Mouse (Mus musculus) lung, embryonic 14.5 days (tissue): ENCODE results near the gene Cdk13. TPM values are rescaled to one million over a fixed set of nuclear protein-coding genes. Genes with fewer than 3 reads are reported as not detected.

Experiments
- ATAC-seq: fragments of 200-750 bp; cut with Nextera tagmentation; 2 replicates; pipeline ENCODE4 v1.8.0; 2017; ENCODE audit warnings: mild to moderate bottlenecking, moderate TSS enrichment, moderate library complexity; ENCODE audit not compliant: insufficient read depth
- DNase-seq: peaks from one replicate; pipeline ENCODE4 v3.0.0-alpha.2; 2015
- H3K27ac ChIP-seq: fragments of 300-500 bp; sonication (generic); 2 replicates; pipeline ENCODE4 v1.5.1; 2014; ENCODE audit warnings: low read depth, mild to moderate bottlenecking, moderate library complexity
- H3K27me3 ChIP-seq: fragments of 300-500 bp; sonication (generic); 2 replicates; pipeline ENCODE4 v1.6.1; 2014; ENCODE audit warnings: low read length, control low read depth; ENCODE audit not compliant: insufficient read depth
- H3K36me3 ChIP-seq: fragments of 300-500 bp; sonication (generic); 2 replicates; pipeline ENCODE4 v1.6.1; 2014; ENCODE audit warnings: control low read depth; ENCODE audit not compliant: insufficient read depth
- H3K4me1 ChIP-seq: fragments of 300-500 bp; sonication (generic); 2 replicates; pipeline ENCODE4 v1.6.1; 2014; ENCODE audit warnings: antibody characterized with exemption, control low read depth; ENCODE audit not compliant: insufficient read depth
- H3K4me2 ChIP-seq: fragments of 300-500 bp; sonication (generic); 2 replicates; pipeline ENCODE4 v1.6.1; 2014; ENCODE audit warnings: mild to moderate bottlenecking
- H3K4me3 ChIP-seq: fragments of 300-500 bp; sonication (generic); 2 replicates; pipeline ENCODE4 v1.5.1; 2014; ENCODE audit warnings: low read depth, low read length
- H3K9ac ChIP-seq: fragments of 300-500 bp; sonication (generic); 2 replicates; pipeline ENCODE4 v1.6.1; 2014
- H3K9me3 ChIP-seq: fragments of 300-500 bp; sonication (generic); 2 replicates; pipeline ENCODE4 v1.6.1; 2016; ENCODE audit warnings: low read depth, low read length, control low read depth
- CTCF ChIP-seq: IDR thresholded peaks from 2 replicates; pipeline ENCODE4 v1.5.1; 2016; ENCODE audit warnings: antibody characterized with exemption, low read depth
- WGBS: fragments of 180-500 bp; shearing (Covaris S2); extraction: QIAGEN DNeasy Blood & Tissue Kit; methylation state at CpG from one replicate; pipeline ENCODE4 v1.1.7; 2014; 5-methylcytosine and 5-hydroxymethylcytosine counted together
- microRNA counts: library from miRNA; unstranded; fragments of <30 nt; microRNA quantifications from one replicate; lab custom pipeline; 2016
- microRNA-seq: library from miRNA; unstranded; fragments of <30 nt; microRNA quantifications from one replicate; pipeline ENCODE4, GENCODE M21; 2016; ENCODE audit warnings: borderline number of aligned reads
- polyA plus RNA-seq: library from polyadenylated mRNA; unstranded; fragments of >200 nt; fragmentation: Nextera tagmentation; extraction: Ambion mirVana; gene quantifications from 2 replicates; pipeline ENCODE4 v1.2.1, GENCODE M21; 2014

Cdk13 gene
- polyA plus RNA-seq, 1 experiment from 2014 or later = 27.6 TPM

- 58% methylated on average over 5 of the region's 5 CpGs for WGBS
- Histone ChIP-seq H3K4me1 (0 out of 2 replicates have a peak, but pooled peaks cover 4% of the 10 kb centered on the region), H3K4me3 (peak overlapping the region; percentile 79), H3K9ac (no peak overlapping the region), H3K27me3 (no peaks in the 10 kb centered on the region), H3K36me3 (0 out of 2 replicates have a peak, but pooled peaks cover 4% of the 10 kb centered on the region), H3K27ac (no peak overlapping the region; the same call in 1 of the 2 replicates), H3K9me3 (no peaks in the 10 kb centered on the region), H3K4me2 (peak overlapping the region; percentile 60)
- TF ChIP-seq CTCF = no peak
- DNase-seq (peak; percentile 75), ATAC-seq (no peak)
Observed at GRCm38 (mm10) chr13:17693816-17694215, 111.1 kb downstream of the Cdk13 start.

DNA sequence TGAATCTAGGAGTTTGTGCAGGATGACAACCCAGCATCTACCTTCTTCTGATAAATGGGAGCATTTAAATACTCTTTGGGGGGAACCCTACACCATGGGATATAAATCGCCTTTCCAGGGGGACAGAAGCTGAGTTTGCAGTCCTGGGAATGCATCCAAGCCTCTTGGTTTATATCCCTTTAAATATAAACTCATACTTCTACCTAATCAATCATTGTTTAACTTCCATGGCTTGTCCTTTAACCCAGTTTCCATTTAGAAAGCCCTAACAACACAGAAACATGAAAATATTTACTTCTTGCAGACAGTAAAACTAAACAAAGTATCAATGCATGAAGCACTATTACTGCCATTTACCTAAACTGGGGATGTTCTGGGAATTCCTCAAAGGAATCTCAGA is 113.5 kb downstream of the Cdk13 start:
- Histone ChIP-seq H3K27me3 (no peaks in the 10 kb centered on the region), H3K9me3 (no peaks in the 10 kb centered on the region), H3K4me1 (0 out of 2 replicates have a peak, but pooled peaks cover 4% of the 10 kb centered on the region), H3K9ac (no peak overlapping the region), H3K4me3 (no peak overlapping the region), H3K27ac (0 out of 2 replicates have a peak overlapping the region, but pooled peaks have one; percentile 28), H3K4me2 (no peak overlapping the region), H3K36me3 (no peaks in the 10 kb centered on the region)
- ATAC-seq = no peak
- TF ChIP-seq CTCF = no peak
- 36% methylated on average over 1 of the region's 1 CpGs for WGBS
- DNase-seq = peak; percentile 75

- Histone ChIP-seq H3K4me3 (no peak overlapping the region), H3K9me3 (no peaks in the 10 kb centered on the region), H3K4me1 (0 out of 2 replicates have a peak, but pooled peaks cover 4% of the 10 kb centered on the region), H3K36me3 (no peaks in the 10 kb centered on the region), H3K9ac (no peak overlapping the region), H3K27ac (no peak overlapping the region; the same call in 1 of the 2 replicates), H3K27me3 (no peaks in the 10 kb centered on the region), H3K4me2 (no peak overlapping the region)
- DNase-seq (peak; percentile 79), ATAC-seq (no peak)
- no peak for TF ChIP-seq CTCF
Observed at GRCm38 (mm10) chr13:17690686-17691085, 114.2 kb downstream of the Cdk13 start.

DNA sequence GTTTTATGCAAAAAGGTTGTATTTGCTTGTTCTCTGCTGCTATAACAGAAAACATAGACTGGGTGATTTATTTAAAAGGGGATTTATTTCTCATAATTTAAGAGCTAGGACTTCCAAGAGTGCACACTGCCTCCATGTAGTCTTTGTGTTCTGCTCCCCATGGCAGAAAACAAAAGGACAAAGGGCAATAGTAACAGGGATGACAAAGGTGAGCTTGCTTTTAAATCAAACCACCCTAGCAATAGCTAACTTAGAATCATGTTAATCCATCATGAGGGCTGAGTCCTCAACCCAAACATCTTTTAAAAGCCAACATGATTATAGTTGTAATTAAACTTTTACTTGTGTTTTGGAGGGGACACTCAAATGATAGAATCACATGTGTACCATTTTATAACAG is 115.4 kb downstream of the Cdk13 start:
- ATAC-seq (no peak), DNase-seq (no peak)
- Histone ChIP-seq H3K9ac (no peak overlapping the region), H3K27me3 (no peaks in the 10 kb centered on the region), H3K36me3 (no peaks in the 10 kb centered on the region), H3K27ac (no peak overlapping the region), H3K9me3 (no peaks in the 10 kb centered on the region), H3K4me1 (0 out of 2 replicates have a peak, but pooled peaks cover 4% of the 10 kb centered on the region), H3K4me3 (no peak overlapping the region), H3K4me2 (no peak overlapping the region)
- TF ChIP-seq CTCF = no peak

GRCm38 (mm10) chr13:17671122-17671521 is 133.8 kb downstream of the Cdk13 start:
- Histone ChIP-seq H3K4me2 (no peak overlapping the region), H3K9ac (no peak overlapping the region), H3K27me3 (no peaks in the 10 kb centered on the region), H3K27ac (no peak overlapping the region), H3K9me3 (no peaks in the 10 kb centered on the region), H3K36me3 (no peaks in the 10 kb centered on the region), H3K4me1 (no peaks in the 10 kb centered on the region), H3K4me3 (no peak overlapping the region)
- DNase-seq (no peak), ATAC-seq (no peak)
- no peak for TF ChIP-seq CTCF
- WGBS = 48% methylated on average over 1 of the region's 1 CpGs

- Histone ChIP-seq H3K4me2 (no peak overlapping the region), H3K27ac (no peak overlapping the region), H3K9ac (no peak overlapping the region), H3K27me3 (no peaks in the 10 kb centered on the region), H3K4me1 (no peaks in the 10 kb centered on the region), H3K36me3 (no peaks in the 10 kb centered on the region), H3K9me3 (no peaks in the 10 kb centered on the region), H3K4me3 (no peak overlapping the region)
- DNase-seq = no peak
- no peak for ATAC-seq
- 87% methylated on average over 1 of the region's 1 CpGs for whole genome bisulfite sequencing
- TF ChIP-seq CTCF = no peak
Observed at GRCm38 (mm10) chr13:17667380-17667779, 137.5 kb downstream of the Cdk13 start.

MicroRNAs within 50 kb of the gene (microRNA counts, 519-probe panel; counts per million panel counts)
- 30.5 counts per million for microRNA mmu-miR-466i (lab: Ali Mortazavi, UCI)

Small RNA genes within 50 kb of the gene (microRNA-seq; reads per million reads assigned to microRNA genes)
- gene Mir466i = not detected

Other genes starting within 250 kb of the Cdk13 start
- 53.5 and 61.6 TPM in 2 replicates for gene Mplkip, start 109.9 kb downstream of the Cdk13 start, polyA plus RNA-seq
- gene Sugct, start 109.5 kb downstream of the Cdk13 start, polyA plus RNA-seq = 3.0 and 3.4 TPM in 2 replicates
- gene Rala, start 139.1 kb upstream of the Cdk13 start, polyA plus RNA-seq = 107 and 109 TPM in 2 replicates
- 74.3 and 75.2 TPM in 2 replicates for gene Yae1d1, start 188.3 kb upstream of the Cdk13 start, polyA plus RNA-seq